Mouse (Mus musculus) megakaryocyte-erythroid progenitor cell, adult 5-6 weeks (primary cell): ENCODE measurements around the gene Zfp706. TPM values are rescaled to one million over a fixed set of nuclear protein-coding genes. Genes with fewer than 3 reads are reported as not detected.

Experiments used
- ATAC-seq: replicated peaks from 2 replicates; pipeline ENCODE4 v1.8.0; 2016; ENCODE audit warnings: mild to moderate bottlenecking, inconsistent platforms; ENCODE audit not compliant: severe bottlenecking, poor library complexity, low FRiP score, low TSS enrichment
- total RNA-seq, 2 experiments: library from RNA; stranded (forward) in 1 of 2; stranded (reverse) in 1 of 2; fragments of 200-1000, 215-1000 nt in 1 of 2; fragments of >200 nt in 1 of 2; fragmentation: Nextera tagmentation in 1 of 2; gene quantifications; 2 replicates each; pipeline ENCODE4 v1.2.3; 2014 to 2017

Gene Zfp706
- 69.0 and 85.3 TPM in 2 replicates for total RNA-seq (2014; fragmentation: Nextera tagmentation)
- total RNA-seq (2017): 38.9 and 93.2 TPM in 2 replicates

DNA sequence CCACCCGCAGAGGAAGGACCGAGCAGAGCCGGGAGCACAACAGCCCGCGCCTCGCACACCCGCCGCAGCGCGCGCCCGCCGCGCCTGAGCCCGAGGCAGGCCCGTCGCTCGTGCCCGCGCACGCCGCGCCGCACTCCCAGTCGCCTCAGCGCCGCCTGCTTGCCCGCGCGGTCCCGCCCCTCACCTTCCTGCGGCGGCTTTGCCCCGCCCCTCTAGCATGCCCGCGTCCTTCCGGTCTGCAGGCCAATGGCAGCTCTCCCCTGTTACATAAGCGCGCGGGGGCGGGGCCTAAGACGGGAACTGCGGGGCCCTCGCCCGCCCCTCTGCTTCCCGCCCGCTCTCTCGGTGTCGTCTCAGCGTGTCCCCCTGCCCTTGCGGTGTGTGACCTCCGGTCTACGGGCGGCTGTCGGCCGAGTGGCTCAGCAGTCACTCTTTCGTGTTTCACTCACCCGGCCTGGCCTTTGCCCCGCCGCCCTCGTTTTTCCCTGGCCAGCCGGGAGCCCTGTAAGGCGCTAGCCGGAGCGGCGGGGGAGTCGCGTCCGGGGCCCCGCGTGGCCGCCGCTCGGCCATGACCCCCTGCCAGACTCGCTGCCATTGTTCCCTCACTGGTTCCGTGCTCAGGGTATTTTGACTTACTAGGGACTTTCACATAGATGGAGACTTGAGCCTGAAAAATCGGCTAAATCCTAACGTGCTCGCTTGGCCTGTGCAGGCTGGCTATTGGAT is at the start of gene Zfp706:
Zfp706 (minus strand) TSS at position 541 of the 726 bp plus-strand sequence.
- peak; percentile 98 for ATAC-seq

DNA sequence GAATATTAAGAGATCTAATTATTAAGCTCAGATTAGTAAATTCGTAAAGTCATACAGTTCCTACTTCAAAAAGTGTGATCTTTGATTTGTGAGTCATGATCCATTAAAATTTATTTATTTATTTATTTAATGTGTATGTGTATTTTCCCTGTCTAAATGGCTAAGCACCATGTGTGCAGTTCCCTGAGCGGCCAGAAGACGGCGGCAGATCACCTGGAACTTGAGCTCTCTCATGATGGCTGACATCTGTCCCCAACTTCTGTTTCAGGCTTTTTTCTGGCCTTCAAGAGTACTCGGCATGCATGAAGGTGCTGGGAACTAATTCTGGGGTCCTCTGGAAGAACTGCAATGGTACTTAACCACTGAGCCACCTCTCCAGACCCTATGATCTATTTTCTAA is 47.0 kb upstream of the Zfp706 start:
- no peak for ATAC-seq

DNA sequence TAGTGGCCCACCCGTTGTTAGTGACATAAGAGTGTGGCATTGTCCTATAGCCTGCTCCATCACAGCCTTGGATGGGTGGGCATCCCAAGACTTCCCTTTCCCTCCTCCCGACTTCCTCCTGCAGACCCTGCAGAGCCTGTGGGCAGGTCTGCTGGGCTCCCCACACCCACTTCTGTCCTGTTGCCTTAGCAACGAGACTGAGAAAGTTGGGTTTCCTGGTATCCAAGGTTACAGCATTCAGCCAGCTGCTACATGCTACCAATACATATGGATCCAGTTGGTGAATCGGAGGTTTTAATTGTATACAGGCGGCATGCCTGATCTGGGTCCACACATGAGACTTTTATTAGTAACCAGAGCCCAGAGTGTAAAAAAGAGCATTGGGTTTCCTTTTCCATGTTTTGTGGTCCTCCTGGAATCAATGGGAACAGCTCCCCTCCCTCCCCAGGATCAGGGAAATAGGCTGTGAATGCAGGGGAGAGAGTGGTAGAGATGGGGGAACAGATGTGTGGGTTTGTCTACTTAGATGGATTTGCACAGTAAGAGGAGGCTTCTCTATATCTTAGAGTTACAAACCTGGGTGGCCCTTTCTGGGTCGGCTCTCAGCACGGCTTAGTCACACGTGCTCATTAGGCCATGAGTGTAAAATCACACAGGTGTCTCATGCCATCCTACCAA is 45.7 kb upstream of the Zfp706 start:
- no peak for ATAC-seq

DNA sequence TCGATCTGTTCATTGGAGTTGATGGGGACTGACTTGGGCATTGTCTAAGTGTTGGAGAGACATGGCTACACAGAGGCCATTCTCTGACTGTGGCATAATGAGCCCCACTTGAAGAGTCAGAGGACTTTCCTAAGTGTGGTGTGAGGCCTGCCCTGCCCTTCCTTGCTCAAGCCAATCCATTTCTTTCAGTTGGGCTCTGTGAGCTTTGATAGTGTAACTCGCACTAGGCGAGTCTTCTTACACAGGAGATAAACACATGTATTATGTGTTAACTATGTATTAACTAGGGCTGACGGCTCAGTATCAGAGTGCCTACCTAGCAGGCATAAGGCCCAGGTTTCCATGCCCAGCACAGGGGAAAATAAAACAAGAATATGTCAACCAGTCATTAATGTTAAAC is 39.8 kb upstream of the Zfp706 start:
- ATAC-seq: peak; percentile 75

DNA sequence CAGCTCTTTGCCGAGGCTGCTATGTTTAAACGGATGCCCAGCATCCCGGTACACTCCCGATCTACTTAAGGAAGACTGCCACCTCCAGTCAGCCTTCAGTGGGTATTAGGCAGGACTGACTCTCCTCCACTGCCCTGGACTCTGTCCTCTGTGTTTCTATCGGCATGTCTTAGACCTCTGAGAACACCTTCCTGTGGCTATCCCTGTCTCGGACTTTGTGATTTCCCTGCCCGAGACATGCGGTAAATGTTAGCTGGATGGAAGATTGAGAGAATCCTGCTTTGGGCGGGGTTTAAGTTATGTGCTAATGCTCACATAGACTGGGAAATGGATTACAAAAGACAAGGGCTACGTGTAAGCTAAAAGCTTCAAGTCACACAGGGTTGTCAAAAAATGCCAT is 39.0 kb upstream of the Zfp706 start:
- no peak for ATAC-seq

DNA sequence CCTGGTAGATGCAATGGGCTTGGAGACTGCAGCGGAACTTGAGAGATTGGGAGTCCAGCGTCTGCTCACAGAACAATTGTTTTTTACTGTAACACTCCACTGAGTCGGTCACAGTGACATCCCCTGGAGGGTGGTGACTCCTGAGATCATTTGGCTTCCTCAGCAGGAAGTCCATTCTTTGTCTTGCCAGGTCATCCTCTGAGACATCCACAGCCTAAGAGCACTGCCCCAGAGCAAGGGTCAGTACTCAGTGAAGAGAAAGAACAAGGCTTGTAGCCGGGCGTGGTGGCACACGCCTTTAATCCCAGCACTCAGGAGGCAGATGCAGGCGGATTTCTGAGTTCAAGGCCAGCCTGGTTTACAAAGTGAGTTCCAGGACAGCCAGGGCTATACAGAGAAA is 38.6 kb upstream of the Zfp706 start:
- no peak for ATAC-seq

DNA sequence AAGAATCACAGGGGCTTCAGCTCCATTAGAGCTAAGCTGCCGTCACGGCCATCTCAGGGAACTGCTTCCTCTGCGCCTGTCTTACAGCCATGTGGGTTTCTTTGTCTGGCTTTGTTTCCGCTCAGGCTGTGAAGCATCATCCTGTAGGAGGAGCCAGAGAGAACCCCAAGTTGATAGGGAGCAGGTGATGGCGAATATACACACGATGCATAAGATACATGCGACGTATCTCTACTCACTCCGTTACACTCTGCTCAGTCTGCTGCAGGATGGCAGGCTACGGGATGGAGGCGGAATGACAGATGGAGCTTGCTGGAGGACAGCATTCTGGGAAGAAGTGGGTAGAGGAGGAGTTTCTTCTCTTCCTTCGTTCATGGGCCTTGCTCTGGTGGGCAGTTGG is 37.9 kb upstream of the Zfp706 start:
- ATAC-seq: peak; percentile 44; the same call in 1 of the 2 replicates

DNA sequence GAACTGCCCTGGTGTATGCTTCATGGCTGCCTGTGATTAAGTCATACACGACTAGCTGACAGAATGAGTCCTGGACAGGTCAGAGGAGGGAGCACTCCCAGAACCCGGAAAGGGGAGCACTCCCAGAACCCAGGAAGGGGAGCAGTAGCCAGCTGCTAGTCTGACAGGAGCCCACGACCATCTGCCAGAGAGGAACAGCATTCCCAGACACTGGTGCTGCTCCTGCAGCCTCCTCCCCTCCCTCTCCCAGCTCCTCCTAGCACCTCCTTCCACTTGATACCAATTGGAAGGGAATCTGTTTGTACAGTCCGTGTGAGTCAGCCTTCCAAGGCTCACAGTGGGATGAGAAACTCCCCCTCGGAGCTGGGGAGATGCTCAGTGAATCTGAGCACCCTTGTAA is 35.0 kb upstream of the Zfp706 start:
- ATAC-seq: no peak

DNA sequence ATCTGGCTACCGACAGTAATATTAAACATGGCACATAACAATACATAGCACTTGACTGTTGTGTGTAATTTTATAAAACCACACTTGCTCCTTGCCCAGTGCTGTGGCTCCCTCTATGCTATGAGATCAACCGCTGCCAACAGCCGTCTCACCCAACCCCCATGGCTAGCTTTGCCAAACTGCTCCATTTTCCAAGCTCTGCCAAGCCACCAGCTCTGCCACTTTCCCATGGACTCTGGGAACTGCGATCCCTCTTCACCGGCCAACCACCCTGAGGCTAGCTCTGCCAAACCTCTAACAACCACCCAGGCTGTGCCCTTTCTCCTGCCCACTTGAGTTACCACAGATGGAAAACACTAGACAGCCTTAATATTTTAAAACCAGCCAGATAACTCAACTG is 33.6 kb upstream of the Zfp706 start:
- ATAC-seq: no peak

DNA sequence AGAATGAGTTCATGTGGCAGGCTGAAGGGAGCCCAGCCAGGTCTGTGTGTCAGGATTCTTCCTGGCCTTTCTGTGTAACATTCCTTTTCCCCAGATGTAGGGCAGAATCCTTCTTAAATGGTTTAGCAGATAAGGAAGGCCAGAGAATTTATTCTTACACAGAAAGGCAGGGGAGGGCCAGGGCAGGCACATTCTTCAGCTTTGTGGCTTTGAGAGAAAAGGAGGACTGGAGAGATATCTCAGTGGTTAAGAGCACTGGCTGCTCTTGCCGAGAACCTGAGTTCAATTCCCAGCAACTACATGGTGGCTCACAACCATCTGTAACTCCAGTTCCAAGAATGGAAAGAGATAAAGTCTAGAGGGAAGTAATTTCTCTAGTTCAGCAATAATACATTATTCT is 31.1 kb upstream of the Zfp706 start:
- peak; percentile 54; the same call in 1 of the 2 replicates for ATAC-seq

DNA sequence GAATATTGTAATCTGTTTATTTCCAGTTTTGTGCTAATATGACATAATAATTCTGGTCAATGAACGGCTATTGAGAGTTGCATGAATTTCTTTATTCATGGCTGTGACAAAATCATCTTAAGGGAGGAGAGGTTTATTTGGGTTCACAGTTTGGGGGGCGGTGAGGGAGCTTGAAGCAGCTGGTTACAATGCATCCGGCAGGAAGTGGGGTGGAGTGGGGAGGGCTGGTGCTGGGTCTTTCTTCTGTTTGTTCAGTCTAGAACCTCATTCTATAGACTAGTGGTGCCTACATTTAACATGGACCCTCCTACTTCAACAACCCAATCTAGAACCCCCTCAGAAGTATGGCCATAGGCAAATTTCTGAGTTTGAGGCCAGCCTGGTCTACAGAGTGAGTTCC is 30.1 kb upstream of the Zfp706 start:
- no peak for ATAC-seq

DNA sequence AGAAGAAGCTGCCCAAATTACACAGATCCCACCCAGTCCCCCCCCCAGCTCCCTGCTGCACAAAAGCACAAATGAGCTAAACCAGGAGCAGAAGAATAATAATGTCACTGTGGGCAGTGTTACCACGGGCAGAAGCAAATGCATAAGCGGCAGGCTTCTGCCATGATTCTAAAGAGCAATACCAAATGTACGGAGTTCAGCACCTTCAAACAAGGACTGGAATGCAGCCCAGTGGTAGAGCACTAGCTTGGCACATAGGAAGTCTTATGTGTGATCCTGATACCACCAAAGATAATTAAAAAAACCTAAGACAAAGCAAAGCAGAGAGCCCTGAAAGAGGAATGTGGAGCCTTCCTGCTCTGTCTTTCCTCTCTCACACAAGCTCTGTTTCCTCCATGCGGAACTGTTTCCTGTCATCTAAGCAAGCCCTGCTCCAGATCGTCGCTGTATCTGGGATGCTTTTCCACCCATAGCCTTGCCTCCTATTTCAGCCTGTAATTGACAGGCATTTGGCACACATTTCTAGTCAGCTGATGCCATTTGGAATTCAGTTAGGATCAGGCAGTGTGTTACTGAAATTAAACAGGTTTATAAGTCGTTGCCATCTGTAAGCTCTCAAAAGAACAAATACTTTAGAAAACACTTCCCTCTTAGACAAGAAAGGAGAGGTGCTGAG is 29.0 kb upstream of the Zfp706 start:
- no peak for ATAC-seq

DNA sequence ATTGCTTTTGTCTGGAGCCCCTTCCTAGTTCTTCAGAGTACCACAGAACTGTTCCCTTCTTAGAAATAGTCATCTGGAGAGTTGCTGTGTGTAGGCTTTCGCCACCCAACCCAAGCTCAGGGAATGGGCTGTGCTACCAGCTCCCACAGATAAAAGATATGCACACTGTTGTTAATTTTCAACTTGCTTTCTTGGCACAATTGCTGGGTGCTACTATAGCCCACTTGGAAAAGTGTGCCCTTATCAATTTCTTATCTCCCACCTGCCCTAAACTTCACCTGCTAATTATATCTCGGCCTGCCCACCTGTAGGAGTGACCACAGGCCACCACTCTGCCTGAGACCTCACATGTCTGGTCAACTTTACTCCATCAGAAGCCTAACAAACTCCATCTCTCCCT is 26.6 kb upstream of the Zfp706 start:
- no peak for ATAC-seq

DNA sequence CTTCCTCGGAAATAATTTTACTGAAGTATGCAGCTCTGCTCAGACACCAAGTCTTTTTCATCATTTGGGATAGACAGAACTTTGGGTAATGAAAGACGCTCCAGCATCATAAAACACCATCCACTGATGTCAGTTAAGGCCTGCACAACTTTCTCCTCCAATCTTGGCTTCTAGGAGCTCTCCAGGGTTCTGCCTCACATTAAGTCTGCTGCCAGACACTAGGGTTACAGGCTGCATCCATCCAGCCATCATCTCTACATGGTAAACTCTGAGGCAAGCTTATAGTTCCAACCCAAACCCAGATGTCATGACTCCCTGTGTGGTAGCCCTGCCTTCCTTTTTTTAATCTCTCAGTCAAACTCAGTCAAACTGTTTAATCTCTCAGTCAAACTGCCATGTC is 25.9 kb upstream of the Zfp706 start:
- no peak for ATAC-seq

DNA sequence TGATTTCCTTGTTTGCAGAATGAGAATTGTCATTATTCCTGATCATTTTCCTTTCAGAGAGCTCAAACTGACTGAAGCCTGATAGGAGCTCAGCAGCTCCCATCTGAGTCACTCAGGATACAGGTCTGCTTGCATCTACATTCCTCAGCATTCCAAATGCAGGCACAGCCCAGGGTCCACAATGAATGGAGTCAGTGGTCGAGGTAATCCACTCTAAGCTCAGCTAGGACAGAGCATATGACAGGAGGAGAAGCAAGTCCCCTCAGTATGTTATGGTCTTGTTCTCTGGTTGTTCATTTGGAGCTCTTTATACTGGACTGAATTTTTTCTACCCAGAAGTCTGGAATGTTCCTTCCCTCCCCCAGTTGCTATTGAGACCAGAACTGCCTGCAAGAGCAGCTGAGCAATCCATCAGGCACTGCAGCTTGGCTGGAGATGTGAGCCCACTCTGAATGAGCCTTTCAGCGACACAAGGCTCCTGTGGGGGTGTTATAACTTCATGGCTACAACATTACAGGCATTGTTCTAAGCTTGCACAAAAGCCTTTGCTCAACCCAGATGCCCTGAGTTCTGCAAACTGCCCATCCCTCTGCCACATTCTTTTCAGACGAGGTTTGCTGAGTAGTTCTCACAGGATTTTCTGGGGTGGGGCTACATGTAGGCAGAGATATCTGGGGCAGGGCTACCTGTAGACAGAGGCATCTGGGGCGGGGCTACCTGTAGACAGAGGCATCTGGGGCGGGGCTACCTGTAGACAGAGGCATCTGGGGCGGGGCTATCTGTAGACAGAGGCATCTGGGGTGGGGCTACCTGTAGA is 24.0 kb upstream of the Zfp706 start:
- no peak for ATAC-seq

DNA sequence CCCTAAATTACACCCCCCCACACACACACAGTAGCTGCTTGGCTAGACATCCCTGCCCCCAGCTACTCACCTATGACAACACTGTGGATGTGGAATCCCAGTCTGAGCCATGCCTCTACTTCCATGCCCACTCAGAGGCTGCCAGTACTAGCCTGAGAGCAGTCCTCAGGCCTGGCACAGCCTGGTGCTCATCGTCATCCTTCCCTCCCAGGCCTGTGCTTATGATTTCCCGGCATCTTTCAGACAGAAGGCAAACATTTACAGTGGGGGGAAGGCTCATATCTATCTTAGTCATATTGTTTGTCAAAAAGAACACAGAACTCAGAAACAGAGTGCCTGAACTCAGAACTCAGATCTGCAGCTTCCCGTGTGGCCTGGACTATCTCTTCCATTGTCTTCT is 23.4 kb upstream of the Zfp706 start:
- ATAC-seq: no peak

DNA sequence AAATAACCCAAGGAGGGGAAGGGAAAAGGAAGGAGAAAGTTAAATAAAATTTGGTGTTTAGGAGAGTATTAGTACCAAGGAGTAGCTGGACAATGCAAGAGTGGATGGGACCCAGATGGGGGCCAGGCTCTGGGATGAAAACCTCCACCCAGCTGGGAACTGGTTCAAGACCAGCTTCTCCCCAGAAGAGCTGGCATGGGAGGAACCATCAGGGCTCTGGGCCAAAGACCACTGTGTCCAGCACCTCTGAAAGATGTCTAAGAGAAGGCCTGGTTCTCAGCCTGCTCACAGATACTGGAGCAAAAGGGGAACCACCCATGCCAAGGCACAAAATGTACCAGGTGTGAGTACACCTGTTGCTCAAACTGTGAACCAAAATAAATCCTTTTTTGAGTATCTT is 20.4 kb upstream of the Zfp706 start:
- ATAC-seq: no peak

DNA sequence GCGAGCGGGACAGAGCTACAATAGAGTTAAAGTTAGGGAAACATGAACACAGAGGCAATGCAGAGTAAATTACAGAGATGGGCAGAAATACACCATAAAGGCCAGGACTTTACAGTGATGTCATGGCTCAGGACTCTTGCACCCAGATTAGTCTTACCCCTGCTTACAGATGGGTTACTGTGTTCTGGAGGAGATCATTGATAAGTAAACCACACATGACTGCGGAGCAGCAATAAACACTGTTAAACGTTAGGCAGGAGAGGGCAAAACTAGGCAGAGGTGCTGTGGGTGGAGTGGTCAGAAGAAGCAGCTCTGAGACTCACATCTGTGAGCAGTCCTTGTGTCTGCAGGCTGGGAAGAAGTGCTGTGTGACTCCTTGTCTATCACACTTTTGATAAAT is 18.9 kb upstream of the Zfp706 start:
- ATAC-seq: peak; percentile 59

DNA sequence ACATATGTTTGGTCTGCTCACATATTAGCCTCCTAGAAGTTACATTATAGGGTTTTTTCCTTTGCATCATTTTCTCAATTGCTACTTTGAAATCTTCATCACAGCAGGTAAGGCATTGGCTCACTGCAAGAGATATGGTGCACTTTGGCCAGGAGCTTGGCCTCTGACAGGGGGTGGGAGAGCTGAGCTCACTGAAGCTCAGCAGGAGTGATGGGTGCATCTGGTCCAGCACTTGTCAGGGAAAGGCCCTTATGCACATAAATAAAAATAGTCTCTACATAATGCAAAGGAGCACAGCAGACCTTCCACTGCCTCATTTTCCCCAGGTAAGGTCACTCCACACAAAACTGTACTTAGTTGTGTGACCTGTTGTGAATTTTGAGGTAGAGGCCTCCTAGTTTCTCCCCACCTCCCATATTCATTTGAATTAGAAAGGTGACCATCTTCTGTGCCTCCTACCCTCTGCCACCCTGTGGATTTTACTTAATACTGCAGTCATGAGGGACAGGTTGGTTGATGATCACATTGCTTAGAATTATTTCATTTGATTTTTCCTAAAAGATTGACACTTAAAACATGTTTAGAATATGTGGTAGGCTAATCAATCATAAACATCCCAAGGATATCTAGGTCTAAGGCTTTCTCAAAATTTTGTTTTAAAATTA is 13.1 kb upstream of the Zfp706 start:
- ATAC-seq: no peak
